Mouse (Mus musculus) limb, embryonic 14.5 days (tissue): ENCODE results near the gene Urb1. TPM values are rescaled to one million over a fixed set of nuclear protein-coding genes. Genes with fewer than 3 reads are reported as not detected.

Source experiments
- ATAC-seq: fragments of 200-750 bp; cut with Nextera tagmentation; 2 replicates; pipeline ENCODE4 v1.8.0; 2017; ENCODE audit warnings: low read depth, moderate number of reproducible peaks, moderate TSS enrichment; ENCODE audit not compliant: low FRiP score
- DNase-seq: peaks from one replicate; pipeline ENCODE4 v3.0.0-alpha.2; 2015; ENCODE audit warnings: low spot score
- H3K27ac ChIP-seq: fragments of 300-500 bp; sonication (generic); replicated peaks from 2 replicates; pipeline ENCODE4 v1.5.1; 2014; ENCODE audit warnings: low read depth, mild to moderate bottlenecking, low read length, moderate library complexity, mixed read lengths
- H3K27me3 ChIP-seq: fragments of 300-500 bp; sonication (generic); 2 replicates; pipeline ENCODE4 v1.6.1; 2014; ENCODE audit warnings: low read length, mixed read lengths; ENCODE audit not compliant: control insufficient read depth, insufficient read depth
- H3K36me3 ChIP-seq: fragments of 300-500 bp; sonication (generic); 2 replicates; pipeline ENCODE4 v1.6.1; 2014; ENCODE audit warnings: mild to moderate bottlenecking, low read length, moderate library complexity, mixed read lengths; ENCODE audit not compliant: control insufficient read depth, insufficient read depth
- H3K4me1 ChIP-seq: fragments of 300-500 bp; sonication (generic); 2 replicates; pipeline ENCODE4 v1.6.1; 2014; ENCODE audit warnings: antibody characterized with exemption, low read length, mixed read lengths; ENCODE audit not compliant: control insufficient read depth, insufficient read depth
- H3K4me2 ChIP-seq: fragments of 300-500 bp; sonication (generic); replicated peaks from 2 replicates; pipeline ENCODE4 v1.6.1; 2014; ENCODE audit warnings: low read depth, mild to moderate bottlenecking, low read length, moderate library complexity; ENCODE audit not compliant: severe bottlenecking
- H3K4me3 ChIP-seq: fragments of 300-500 bp; sonication (generic); replicated peaks from 2 replicates; pipeline ENCODE4 v1.5.1; 2014; ENCODE audit warnings: low read length
- H3K9ac ChIP-seq: fragments of 300-500 bp; sonication (generic); 2 replicates; pipeline ENCODE4 v1.6.1; 2014; ENCODE audit warnings: mild to moderate bottlenecking, low read depth, low read length, moderate library complexity; ENCODE audit not compliant: severe bottlenecking
- H3K9me3 ChIP-seq: fragments of 300-500 bp; sonication (generic); 2 replicates; pipeline ENCODE4 v1.6.1; 2016; ENCODE audit warnings: low read length; ENCODE audit not compliant: control insufficient read depth
- POLR2A ChIP-seq: fragments of 200-500 bp; IDR thresholded peaks from 2 replicates; pipeline ENCODE4 v1.8.0; 2012; ENCODE audit warnings: inconsistent platforms, mild to moderate bottlenecking, moderate library complexity, borderline replicate concordance; ENCODE audit not compliant: insufficient read depth, insufficient read length; ENCODE audit errors: extremely low read depth
- WGBS: fragments of 180-500 bp; shearing (Covaris S2); extraction: QIAGEN DNeasy Blood & Tissue Kit; methylation state at CpG from one replicate; pipeline ENCODE4 v1.1.7; 2014; 5-methylcytosine and 5-hydroxymethylcytosine counted together
- polyA plus RNA-seq, 2 experiments: library from polyadenylated mRNA; depleted of rRNA in 1 of 2; stranded (reverse) in 1 of 2; unstranded in 1 of 2; fragments of >200 nt; fragmentation: Nextera tagmentation in 1 of 2; extraction: Ambion mirVana in 1 of 2; gene quantifications; 2 replicates each; pipeline versions ENCODE4 v1.2.1 to v1.2.3; 2012 to 2014

Urb1 gene
- polyA plus RNA-seq (2012; rRNA removed): 8.6 and 9.8 TPM in 2 replicates
- polyA plus RNA-seq (2014; fragmentation: Nextera tagmentation; extraction: Ambion mirVana): 10.6 and 11.4 TPM in 2 replicates

DNA sequence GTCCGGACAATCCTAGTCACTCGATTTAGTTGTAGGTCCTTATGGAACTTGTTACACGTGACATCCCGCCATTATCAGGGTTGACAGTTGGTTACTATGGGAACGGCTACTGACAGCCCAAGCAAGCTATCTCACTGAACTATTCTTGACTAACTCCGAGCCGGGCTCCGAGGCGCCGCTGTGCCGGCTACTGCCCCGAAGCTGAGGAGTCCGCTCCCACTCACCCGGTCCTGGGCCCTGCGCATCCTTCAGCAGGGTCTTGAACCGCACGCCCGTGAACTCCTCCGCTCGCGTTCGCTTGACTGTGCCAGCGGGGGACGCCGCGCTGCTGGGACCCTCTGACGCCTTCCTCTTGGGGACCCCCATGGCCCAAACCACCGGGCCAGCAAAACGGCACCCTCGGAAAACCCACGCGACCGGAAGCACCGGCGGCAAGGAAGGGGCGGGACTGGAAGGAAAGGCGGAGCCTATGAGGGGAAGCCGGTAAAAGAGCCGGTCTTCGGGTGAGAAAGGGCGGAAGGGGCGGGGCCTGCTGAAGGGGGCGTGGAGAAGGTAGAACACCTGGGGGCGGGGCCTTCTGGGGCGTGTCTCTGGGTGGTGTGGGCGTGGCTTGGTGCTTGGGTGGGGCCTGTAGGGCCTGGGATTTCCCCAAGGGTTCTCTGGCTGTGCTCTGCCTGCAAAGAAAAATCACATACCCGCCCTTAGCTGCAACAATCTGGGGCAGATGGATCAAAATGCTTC, at the start of gene Urb1:
Gene Urb1 (minus strand): TSS at position 439 of the 741 bp plus-strand sequence.
- Histone ChIP-seq H3K4me3 (peak within 1 kb of the TSS; percentile 82), H3K36me3 (0 out of 2 replicates have a peak, but pooled peaks cover 5% of the 10 kb centered on the region), H3K9me3 (no peaks in the 10 kb centered on the region), H3K27me3 (no peaks in the 10 kb centered on the region), H3K27ac (peak within 1 kb of the TSS; percentile 41), H3K9ac (peak within 1 kb of the TSS; percentile 61), H3K4me2 (peak within 1 kb of the TSS; percentile 80), H3K4me1 (peaks cover 11% of the 10 kb centered on the region)
- under 1% methylated on average over 44 of the region's 47 CpGs for WGBS
- ATAC-seq (peak; percentile 95), DNase-seq (peak; percentile 96)
- TF ChIP-seq POLR2A: no peak

DNA sequence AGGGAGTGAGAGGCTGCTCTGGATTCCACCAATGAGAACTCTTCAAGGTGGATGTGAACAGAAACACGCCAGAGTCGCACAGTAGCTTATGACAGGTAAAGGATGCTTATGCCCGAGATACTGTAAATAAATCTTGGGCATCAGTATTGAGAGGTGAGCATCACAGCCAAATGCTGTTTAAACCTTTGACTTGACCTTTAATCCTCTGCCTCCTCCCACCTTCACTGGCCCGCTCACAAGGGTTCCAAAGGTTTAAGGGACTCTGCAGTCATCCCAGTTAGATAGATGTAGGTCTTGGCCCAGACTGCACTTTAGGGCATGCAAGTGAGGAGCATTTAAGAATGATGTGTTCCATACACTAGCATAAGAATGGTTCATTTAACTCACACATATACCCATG, 48.0 kb upstream of the Urb1 start:
- H3K27me3 ChIP-seq: no peaks in the 10 kb centered on the region
- WGBS: 76% methylated on average over 4 of the region's 4 CpGs
- H3K4me2 ChIP-seq: no peak overlapping the region
- H3K4me1 ChIP-seq: peaks cover 5% of the 10 kb centered on the region; the same call in 1 of the 2 replicates
- no peak overlapping the region for H3K9ac ChIP-seq
- DNase-seq (no peak), ATAC-seq (no peak)
- no peaks in the 10 kb centered on the region for H3K36me3 ChIP-seq
- TF ChIP-seq POLR2A: no peak
- H3K9me3 ChIP-seq: no peaks in the 10 kb centered on the region
- no peak overlapping the region for H3K27ac ChIP-seq
- H3K4me3 ChIP-seq: no peak overlapping the region

DNA sequence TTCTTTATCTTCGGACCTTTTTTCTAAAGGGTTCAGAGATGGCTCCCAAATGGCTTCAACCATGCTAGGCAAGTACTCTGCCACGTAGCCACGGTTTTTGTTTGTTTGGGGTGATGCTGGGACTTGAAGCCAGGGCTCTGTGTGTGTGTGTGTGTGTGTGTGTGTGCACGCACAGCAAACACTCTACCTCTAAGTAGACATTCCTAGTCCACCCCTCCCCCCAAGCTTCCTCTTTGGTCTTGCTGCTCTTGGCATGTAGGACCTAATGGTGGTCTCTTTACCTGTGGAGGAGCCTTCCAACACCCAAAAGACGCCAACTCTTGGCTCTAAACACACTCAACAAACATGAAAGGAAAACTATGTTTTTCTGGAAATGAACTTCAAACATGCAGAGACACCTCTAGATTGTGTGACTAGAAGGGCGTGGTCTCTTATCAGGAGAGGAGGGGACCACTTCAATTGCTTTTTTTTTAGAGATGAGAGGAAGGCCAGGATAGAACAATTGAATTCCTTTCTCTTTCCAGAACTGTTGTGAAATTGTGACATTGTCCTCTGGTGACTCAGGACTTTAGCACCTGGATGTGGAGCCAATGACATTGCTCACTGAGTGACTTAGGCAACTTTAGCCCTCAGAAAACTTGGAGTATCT, 46.5 kb upstream of the Urb1 start:
- H3K4me3 ChIP-seq: no peak overlapping the region
- no peak overlapping the region for H3K27ac ChIP-seq
- DNase-seq: no peak
- H3K9me3 ChIP-seq: no peaks in the 10 kb centered on the region
- no peaks in the 10 kb centered on the region for H3K36me3 ChIP-seq
- H3K9ac ChIP-seq: no peak overlapping the region
- no peaks in the 10 kb centered on the region for H3K27me3 ChIP-seq
- ATAC-seq: no peak
- no peak for TF ChIP-seq POLR2A
- no peak overlapping the region for H3K4me2 ChIP-seq
- peaks cover 13% of the 10 kb centered on the region; the same call in 1 of the 2 replicates for H3K4me1 ChIP-seq
- WGBS: 86% methylated on average over 6 of the region's 6 CpGs

DNA sequence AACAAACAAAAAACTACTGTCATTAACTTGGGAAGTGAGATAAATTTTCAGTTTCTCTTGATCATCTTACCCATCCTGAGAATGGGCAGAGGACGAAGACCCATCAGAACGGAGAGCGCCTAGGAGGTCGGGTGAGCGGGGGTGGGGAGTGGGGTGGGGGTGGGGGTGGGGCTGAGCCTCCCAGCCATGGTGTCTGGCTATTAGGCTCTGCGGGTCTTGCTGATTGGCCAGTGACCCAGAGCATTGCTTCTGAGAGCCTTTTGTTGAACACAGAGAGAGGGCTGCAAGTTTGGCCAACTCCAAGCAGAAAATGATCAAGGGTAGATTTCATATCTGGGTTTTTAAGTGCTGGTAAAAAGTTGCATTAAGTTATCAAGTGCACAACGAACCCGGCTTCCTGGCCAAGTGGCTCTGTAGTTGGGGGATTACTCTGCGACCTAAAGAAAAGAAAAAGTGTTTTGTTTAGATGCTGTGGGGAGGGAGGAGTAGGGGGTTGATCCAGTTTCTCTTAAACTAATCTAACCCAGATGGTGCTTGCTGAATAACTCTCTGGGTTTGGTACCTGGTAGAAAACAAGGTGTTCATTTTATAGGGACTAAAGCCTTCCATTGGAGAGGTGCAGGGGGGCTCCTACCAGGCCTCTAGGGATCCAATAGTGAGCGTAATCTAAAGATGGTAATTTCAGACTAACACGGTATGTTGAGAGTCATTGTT, 41.6 kb upstream of the Urb1 start:
- Histone ChIP-seq H3K4me1 (peaks cover 16% of the 10 kb centered on the region; the same call in 1 of the 2 replicates), H3K9ac (no peak overlapping the region), H3K4me2 (no peak overlapping the region), H3K27me3 (no peaks in the 10 kb centered on the region; the same call in 1 of the 2 replicates), H3K9me3 (no peaks in the 10 kb centered on the region), H3K27ac (no peak overlapping the region), H3K36me3 (no peaks in the 10 kb centered on the region), H3K4me3 (no peak overlapping the region)
- ATAC-seq (no peak), DNase-seq (no peak)
- WGBS: 32% methylated on average over 11 of the region's 11 CpGs
- TF ChIP-seq POLR2A: no peak

DNA sequence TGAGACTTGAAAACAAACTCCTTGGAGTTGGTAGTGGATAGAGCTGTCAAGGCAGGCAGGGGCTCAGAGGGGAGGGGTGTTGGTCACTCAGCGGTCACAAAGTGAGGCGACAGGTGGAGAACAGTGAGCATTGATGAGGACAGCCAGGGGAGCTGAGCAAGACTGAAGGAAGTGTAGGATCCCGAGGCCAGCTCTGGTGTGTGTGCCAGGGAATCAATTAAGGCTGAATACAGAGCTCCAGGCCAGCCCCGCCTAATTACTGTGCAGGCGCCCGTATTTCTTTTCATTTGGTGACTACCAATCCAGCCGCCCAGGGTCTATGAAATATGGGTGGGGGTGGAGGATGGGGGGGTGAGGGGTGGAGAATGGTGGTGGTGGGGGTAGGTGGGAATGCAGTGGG, 40.7 kb upstream of the Urb1 start:
- WGBS: 36% methylated on average over 7 of the region's 7 CpGs
- DNase-seq (no peak), ATAC-seq (no peak)
- no peak overlapping the region for H3K9ac ChIP-seq
- no peak overlapping the region for H3K4me3 ChIP-seq
- H3K36me3 ChIP-seq: no peaks in the 10 kb centered on the region
- no peaks in the 10 kb centered on the region for H3K9me3 ChIP-seq
- H3K4me2 ChIP-seq: no peak overlapping the region
- H3K27me3 ChIP-seq: no peaks in the 10 kb centered on the region; the same call in 1 of the 2 replicates
- H3K27ac ChIP-seq: no peak overlapping the region
- no peak for TF ChIP-seq POLR2A
- H3K4me1 ChIP-seq: peaks cover 16% of the 10 kb centered on the region; the same call in 1 of the 2 replicates
